Mouse (Mus musculus): ENCODE results near the gene Ccdc175.

Ccdc175 gene

GRCm38 (mm10) chr12:72184929-72185328 is at the start of gene Ccdc175:
Gene Ccdc175, minus strand, starts transcription at chr12:72185029.
- no peak for DNase-seq

- no peak for DNase-seq
These were observed 49.3 kb upstream of the Ccdc175 start for GRCm38 (mm10) chr12:72234151-72234550.

DNA sequence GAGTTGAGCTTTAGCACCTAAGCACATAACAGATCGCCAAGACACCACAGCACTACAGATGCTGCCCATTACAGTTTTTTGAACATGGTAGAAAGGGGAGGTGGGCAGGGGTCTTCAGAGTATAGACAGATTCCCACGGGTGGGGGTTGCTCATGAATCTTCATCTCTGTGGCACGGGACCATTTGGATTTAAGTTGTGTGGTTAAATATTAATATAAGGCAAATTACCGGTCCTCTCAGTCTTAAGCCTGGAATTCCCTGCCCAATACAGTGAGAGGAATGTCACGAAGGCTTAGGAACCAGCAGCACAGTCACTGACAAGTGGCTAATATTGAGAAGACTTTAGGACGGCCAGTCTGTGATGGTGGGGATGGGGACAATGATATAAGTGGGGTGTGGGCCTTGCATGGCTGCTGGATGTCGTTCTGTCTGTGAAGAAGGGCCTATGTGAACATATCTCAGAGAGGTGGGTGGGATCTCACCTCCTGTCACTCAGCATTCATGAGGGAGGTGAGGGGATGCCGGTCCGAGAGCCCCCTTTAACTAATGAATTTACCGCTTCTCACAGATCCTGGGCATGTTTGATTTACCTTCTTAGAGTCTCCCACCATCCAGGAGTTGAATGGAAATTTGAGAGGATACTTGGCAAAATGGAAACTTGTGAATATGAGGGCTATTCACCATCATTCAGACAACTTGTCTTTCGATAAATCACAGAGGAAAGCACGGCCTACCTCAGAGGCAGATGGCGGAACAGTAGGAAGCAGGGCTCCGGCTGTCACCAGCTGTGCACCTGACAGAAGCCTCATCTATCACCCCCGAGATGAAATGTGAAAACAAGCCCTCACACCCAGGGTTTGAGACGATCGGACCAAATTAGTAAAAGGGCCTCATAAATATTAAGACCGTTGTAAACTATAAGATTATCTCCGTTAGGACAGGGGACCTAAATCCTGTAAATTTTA is 48.3 kb upstream of the Ccdc175 start:
- DNase-seq = no peak

GRCm38 (mm10) chr12:72232176-72232575 is 47.3 kb upstream of the Ccdc175 start:
- no peak for DNase-seq

- DNase-seq = no peak
These were observed 44.8 kb upstream of the Ccdc175 start for GRCm38 (mm10) chr12:72229451-72230196.

DNA sequence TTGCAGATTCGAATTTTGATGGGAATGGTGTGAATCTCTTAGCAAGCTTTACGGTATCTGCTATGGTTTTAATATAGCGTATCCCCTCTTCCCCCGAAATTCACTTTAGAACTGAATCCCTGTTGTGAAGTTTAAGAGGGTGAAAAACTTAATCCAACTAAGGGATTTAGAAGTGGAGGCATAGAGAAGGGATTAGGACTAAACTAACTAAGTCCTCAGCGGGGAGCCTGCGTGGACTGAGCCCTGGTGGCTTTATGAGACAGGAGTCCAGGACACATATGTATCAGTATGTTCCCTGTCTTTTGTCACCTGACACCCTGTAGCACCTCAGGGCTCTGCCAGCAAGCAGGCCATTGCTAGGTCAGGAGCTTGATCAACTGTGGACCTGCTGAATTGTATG is 42.9 kb upstream of the Ccdc175 start:
- DNase-seq = no peak

- no peak for DNase-seq
These were observed 40.5 kb upstream of the Ccdc175 start for GRCm38 (mm10) chr12:72225371-72225770.

DNA sequence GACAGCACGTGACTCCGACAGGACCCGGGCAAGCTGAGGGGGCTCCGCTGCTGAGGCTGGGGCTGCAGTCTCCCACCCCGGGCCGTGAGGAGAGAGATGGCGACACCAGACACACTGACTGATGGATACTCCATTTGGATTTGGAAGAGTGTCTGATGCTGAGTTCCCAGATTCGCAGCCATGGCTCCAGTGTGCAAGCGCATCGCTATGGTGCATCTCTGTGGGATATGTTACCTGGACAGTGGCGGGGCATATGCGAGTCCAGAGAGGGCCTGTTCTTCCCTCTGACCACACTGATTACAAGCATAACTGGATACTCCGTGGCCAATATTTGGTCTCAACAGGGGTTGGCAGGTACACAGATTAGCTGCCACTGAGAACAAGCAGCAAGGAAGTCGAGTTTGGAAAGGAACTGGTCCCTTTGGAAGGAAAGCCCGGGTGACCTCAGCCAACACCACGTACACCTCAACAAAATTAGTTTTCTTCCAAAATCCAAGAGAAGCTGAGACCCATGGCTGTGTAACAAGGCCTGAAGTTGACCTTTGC is 38.8 kb upstream of the Ccdc175 start:
- no peak for DNase-seq

DNA sequence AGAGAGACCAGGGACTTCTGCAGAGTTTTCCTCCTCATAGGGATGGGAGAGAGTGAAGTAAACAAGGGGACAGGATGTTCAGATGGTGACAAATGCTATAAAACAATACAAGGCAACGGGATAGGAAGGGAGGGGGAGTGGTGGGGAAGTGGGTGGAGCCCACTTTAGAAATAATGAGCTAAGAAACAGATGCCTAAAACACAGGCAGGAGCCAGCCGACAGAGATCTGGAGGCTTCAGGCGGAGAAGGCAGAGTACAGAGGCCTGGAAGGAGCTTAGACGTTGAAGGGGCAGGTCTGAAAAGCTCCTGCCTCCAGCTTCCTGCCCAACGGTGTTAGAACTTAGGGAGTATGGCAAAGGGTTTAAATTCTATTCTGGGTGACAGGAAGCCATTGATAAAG is 28.7 kb upstream of the Ccdc175 start:
- DNase-seq = no peak

DNA sequence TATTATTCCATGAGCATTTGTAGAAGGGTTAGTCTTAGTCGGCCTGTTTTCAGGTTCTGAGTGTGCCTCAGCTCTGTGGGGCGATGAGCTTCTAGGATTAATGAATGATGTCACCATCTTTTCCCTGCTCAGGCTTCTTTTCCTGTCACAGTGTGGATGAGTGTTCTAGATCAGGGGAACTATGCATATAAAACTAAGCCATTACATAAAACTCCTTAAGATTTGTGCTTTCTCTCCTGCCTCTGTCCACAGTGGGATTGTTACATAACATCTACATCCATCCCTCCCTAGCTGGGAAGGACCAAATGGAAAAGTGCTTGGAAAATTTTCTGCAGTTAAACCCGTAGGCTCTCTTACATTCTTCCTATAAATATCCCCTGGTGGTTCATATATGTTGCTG is 16.0 kb upstream of the Ccdc175 start:
- no peak for DNase-seq

GRCm38 (mm10) chr12:72197925-72198486 is 13.2 kb upstream of the Ccdc175 start:
- DNase-seq = no peak

DNA sequence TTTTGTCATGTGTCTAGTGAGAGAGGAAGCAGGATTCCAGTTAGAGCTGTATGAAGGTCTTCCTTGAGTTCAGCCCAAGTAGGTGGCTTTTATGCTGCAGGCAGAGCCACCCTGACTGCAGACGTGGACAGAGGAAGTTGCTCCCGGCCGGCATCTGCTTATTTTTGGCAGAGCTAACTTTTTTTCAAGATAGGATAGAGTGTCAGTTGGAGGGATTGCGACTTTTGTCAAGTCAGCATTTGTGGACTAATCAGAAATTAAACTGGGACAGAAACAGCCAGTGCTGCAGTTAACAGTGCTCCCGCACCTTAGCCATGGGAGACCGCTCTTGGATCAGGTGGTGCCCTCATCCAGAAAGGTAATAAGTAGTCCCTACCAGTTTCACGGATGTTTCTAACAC is 12.6 kb upstream of the Ccdc175 start:
- no peak for DNase-seq

DNA sequence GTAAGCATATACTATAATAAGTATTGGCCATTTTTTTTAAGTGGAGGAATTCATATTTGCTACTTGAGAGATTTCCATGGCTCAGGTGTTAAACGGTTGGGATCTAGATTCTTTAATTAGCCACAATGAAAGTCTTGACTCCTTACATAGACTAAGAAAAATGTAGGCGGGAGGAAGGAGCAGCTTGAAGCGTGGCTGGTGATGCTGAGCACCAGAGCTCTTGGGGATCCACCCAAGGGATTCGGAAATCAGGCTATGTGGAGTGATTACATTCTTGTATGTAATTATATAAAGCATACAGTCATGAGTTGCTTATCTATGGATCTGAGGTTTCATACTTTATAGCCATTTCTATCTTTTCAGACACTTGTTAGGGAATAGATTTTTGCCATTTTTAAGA is 5.3 kb downstream of the Ccdc175 start:
- DNase-seq = no peak

DNA sequence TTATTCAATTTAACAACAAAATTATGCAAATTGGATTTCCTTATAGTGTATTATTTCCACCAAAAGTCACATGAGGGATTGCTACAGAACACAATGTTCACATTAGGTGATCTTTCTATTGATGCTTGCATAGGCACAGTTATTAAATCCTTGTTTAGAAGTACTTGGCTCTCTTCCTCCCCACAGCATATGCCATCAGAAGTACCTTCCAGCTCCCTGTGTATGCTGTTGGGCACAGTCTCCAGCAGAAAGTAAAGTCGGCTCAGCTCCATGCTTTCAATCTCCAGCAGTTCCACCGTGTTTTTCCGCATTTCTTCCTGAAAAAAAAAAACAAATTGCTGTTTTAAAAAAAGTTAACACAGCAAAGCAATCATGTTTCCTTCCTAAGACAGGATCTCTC is 6.5 kb downstream of the Ccdc175 start:
- DNase-seq = no peak

GRCm38 (mm10) chr12:72158421-72158820 is 26.4 kb downstream of the Ccdc175 start:
- no peak for DNase-seq

DNA sequence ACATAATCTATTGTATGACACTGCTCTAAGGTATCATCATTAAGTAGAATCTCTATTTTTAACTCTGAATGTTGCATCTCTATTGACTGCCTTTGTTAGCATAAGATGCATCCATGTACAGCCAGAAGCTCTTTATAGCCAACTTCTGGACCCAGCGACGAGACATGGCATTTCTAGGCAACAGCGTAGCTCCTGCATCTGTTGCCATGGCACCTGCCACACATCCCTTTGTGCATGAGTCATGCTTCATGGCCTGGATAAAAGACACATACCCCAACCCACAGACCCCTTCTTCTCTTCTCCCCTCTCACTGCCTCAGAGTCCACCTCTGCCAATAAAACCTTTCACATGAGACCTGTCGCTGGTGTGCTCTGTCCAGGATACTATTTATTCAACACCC is 34.0 kb downstream of the Ccdc175 start:
- no peak for DNase-seq

GRCm38 (mm10) chr12:72129203-72129602 is 55.6 kb downstream of the Ccdc175 start:
- DNase-seq = no peak

GRCm38 (mm10) chr12:72115686-72116345 is 69.0 kb downstream of the Ccdc175 start:
- DNase-seq = no peak

- DNase-seq = no peak
These were observed 69.7 kb downstream of the Ccdc175 start for GRCm38 (mm10) chr12:72115126-72115525.

GRCm38 (mm10) chr12:72104525-72105281 is 80.1 kb downstream of the Ccdc175 start:
- DNase-seq = peak; percentile 68 to 76

DNA sequence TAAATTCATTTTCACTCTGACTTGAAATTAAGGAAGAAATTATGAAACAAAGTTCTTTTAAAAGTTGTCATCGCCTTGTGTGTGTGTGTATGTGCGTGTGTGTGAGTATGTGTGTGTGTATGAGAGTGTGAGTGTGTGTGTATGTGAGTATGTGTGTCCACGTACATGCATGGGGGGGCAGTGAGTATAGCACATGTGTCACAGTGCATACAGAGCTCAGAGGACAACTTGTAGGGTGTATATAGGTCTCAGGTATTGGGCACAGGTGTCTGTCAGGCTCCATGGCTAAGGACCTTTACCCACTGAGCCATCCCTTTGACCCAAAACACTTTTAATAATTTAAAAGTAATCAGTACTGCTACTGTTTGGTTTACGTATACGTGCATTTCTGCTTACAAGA is 80.8 kb downstream of the Ccdc175 start:
- DNase-seq = no peak

- DNase-seq = no peak
These were observed 82.1 kb downstream of the Ccdc175 start for GRCm38 (mm10) chr12:72102776-72103175.
